Mouse (Mus musculus) kidney, postnatal 0 days (tissue): ENCODE results near the gene 4921517D22Rik. TPM values are rescaled to one million over a fixed set of nuclear protein-coding genes. Genes with fewer than 3 reads are reported as not detected.

ENCODE experiments used
- ATAC-seq: fragments of 200-750 bp; cut with Nextera tagmentation; replicated peaks from 2 replicates; pipeline ENCODE4 v1.8.0; 2017; ENCODE audit warnings: low read depth, moderate number of reproducible peaks, moderate TSS enrichment, moderate library complexity; ENCODE audit not compliant: low FRiP score
- DNase-seq: peaks from one replicate; pipeline ENCODE4 v3.0.0-alpha.2; 2016; ENCODE audit warnings: low spot score
- H3K27ac ChIP-seq: fragments of 300-500 bp; sonication (generic); 2 replicates; pipeline ENCODE4 v1.5.1; 2014; ENCODE audit warnings: mild to moderate bottlenecking
- H3K27me3 ChIP-seq: fragments of 300-500 bp; sonication (generic); 2 replicates; pipeline ENCODE4 v1.6.1; 2014; ENCODE audit warnings: low read length, mixed read lengths; ENCODE audit not compliant: insufficient read depth
- H3K36me3 ChIP-seq: fragments of 300-500 bp; sonication (generic); 2 replicates; pipeline ENCODE4 v1.6.1; 2014; ENCODE audit warnings: low read length, mixed read lengths; ENCODE audit not compliant: insufficient read depth
- H3K4me1 ChIP-seq: fragments of 300-500 bp; sonication (generic); replicated peaks from 2 replicates; pipeline ENCODE4 v1.6.1; 2014; ENCODE audit warnings: antibody characterized with exemption, low read length, mixed read lengths; ENCODE audit not compliant: insufficient read depth
- H3K4me2 ChIP-seq: fragments of 300-500 bp; sonication (generic); 2 replicates; pipeline ENCODE4 v1.6.1; 2014; ENCODE audit warnings: mild to moderate bottlenecking, low read length, moderate library complexity, mixed read lengths
- H3K4me3 ChIP-seq: fragments of 300-500 bp; sonication (generic); replicated peaks from 2 replicates; pipeline ENCODE4 v1.5.1; 2014; ENCODE audit warnings: low read depth, low read length
- H3K9ac ChIP-seq: fragments of 300-500 bp; sonication (generic); 2 replicates; pipeline ENCODE4 v1.6.1; 2014; ENCODE audit warnings: low read depth, low read length
- H3K9me3 ChIP-seq: fragments of 300-500 bp; sonication (generic); replicated peaks from 2 replicates; pipeline ENCODE4 v1.6.1; 2016; ENCODE audit warnings: low read length, inconsistent platforms, mixed read lengths
- CTCF ChIP-seq: IDR thresholded peaks from 2 replicates; pipeline ENCODE4 v1.5.1; 2016; ENCODE audit warnings: antibody characterized with exemption, low read depth, mild to moderate bottlenecking, moderate library complexity
- WGBS: fragments of 180-500 bp; shearing (Covaris S2); extraction: QIAGEN DNeasy Blood & Tissue Kit; methylation state at CpG from one replicate; pipeline ENCODE4 v1.1.7; 2014; 5-methylcytosine and 5-hydroxymethylcytosine counted together
- polyA plus RNA-seq: library from polyadenylated mRNA; unstranded; fragments of >200 nt; fragmentation: Nextera tagmentation; extraction: Ambion mirVana; gene quantifications from 2 replicates; pipeline ENCODE4 v1.2.1, GENCODE M21; 2015

4921517D22Rik gene
- polyA plus RNA-seq, 1 experiment from 2014 or later, result not detected

- H3K9ac ChIP-seq, result no peak overlapping the region
- DNase-seq (no peak), ATAC-seq (no peak)
- H3K27ac ChIP-seq, result no peak overlapping the region
- no peak for TF ChIP-seq CTCF
- no peaks in the 10 kb centered on the region for H3K27me3 ChIP-seq
- H3K9me3 ChIP-seq, result no peaks in the 10 kb centered on the region
- H3K4me2 ChIP-seq, result no peak overlapping the region
- H3K4me1 ChIP-seq, result no peaks in the 10 kb centered on the region
- WGBS, result 77% methylated on average over 7 of the region's 7 CpGs
- H3K36me3 ChIP-seq, result no peaks in the 10 kb centered on the region
- no peak overlapping the region for H3K4me3 ChIP-seq
Measured at GRCm38 (mm10) chr13:59695781-59696180, 1.9 kb upstream of the 4921517D22Rik start.

DNA sequence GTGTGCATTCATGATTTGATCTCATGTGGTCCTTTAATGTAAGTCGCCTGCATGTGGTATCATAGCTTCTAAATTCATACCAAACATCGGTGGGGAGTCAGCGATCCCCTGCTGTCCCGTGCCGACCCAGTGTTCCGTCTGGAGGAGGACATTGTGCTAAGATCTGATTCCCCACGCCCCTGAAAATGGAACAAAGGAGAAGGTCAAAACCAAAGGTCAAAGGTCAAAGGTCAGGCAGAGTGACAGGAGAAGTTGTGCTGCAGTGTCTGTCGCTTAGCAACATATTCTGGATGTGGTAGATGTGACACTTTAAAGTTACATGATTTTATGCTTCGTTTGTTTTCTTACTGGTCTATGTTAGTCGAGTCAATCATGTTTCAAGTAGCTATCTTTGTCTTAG, 2.4 kb downstream of the 4921517D22Rik start:
- Histone ChIP-seq H3K36me3 (no peaks in the 10 kb centered on the region), H3K9ac (no peak overlapping the region), H3K4me2 (no peak overlapping the region), H3K9me3 (no peaks in the 10 kb centered on the region), H3K27ac (no peak overlapping the region), H3K27me3 (no peaks in the 10 kb centered on the region), H3K4me3 (no peak overlapping the region), H3K4me1 (no peaks in the 10 kb centered on the region)
- TF ChIP-seq CTCF, result no peak
- ATAC-seq (no peak), DNase-seq (no peak)
- 70% methylated on average over 10 of the region's 10 CpGs for WGBS

DNA sequence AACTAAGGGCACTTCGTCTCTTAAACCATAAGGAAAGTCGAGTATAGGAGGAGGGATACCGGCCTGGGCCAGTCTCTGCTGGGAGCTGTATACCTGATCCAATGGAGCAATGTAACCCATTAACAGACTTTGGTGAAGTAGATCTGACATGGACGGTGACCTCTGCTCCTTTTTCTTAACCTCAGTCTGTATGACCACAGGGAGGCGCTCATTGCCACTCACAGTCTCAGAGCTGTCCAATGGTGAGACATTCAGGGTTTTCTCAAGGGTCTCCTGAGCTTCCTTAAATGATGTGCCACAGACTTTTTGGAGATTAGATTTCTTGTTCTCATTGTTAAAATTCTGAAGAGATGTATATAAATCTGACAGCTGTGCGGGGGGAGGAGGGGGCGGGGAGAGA, 3.3 kb downstream of the 4921517D22Rik start:
- Histone ChIP-seq H3K9ac (no peak overlapping the region), H3K4me1 (no peaks in the 10 kb centered on the region), H3K27me3 (no peaks in the 10 kb centered on the region), H3K4me2 (no peak overlapping the region), H3K27ac (no peak overlapping the region), H3K4me3 (no peak overlapping the region), H3K9me3 (no peaks in the 10 kb centered on the region), H3K36me3 (no peaks in the 10 kb centered on the region)
- DNase-seq (no peak), ATAC-seq (no peak)
- no peak for TF ChIP-seq CTCF
- WGBS, result 77% methylated on average over 7 of the region's 7 CpGs

DNA sequence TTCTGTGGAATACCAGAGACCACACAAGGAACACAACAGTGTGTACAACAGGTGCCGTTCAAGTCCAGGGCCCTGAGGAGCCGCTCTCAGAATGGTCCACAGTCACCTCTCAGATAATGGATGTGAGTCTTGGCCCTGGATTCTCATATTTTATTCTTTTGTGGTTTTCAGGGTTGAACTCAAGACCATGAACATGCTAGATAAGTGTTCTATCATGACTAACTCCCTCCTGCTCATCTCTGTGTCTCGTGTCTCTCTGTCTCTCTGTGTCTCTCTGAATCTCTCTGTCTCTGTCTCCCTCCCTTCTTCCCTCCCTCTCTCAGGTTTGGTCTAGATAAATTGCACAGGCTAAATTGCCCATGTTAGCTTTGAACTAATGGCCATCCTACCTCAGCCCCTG, 4.1 kb downstream of the 4921517D22Rik start:
- Histone ChIP-seq H3K9me3 (no peaks in the 10 kb centered on the region), H3K27ac (no peak overlapping the region), H3K4me3 (no peak overlapping the region), H3K36me3 (no peaks in the 10 kb centered on the region), H3K4me2 (no peak overlapping the region), H3K9ac (no peak overlapping the region), H3K27me3 (no peaks in the 10 kb centered on the region), H3K4me1 (no peaks in the 10 kb centered on the region)
- ATAC-seq (no peak), DNase-seq (no peak)
- TF ChIP-seq CTCF, result no peak
- WGBS, result 95% methylated on average over 3 of the region's 3 CpGs

DNA sequence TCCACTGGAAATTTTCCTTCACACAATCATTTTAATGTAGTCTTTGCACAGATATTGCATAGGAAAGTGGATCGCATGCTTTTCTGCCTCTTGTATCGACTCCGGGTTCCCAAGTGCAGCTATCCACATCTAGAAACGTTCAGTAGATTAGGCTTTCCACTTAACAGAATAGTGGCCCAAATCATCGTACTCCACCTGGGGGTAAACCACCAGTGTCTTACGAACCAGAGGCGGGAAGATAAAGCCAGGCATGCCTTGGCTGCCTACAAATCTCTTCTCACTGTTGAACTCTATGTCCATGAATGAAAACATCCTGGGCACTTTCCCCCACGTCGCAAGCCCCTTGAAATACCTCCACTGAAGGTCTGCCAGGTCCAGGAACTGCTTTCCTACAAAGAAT, 4.6 kb downstream of the 4921517D22Rik start:
- DNase-seq, result no peak
- H3K4me2 ChIP-seq, result no peak overlapping the region
- no peak for ATAC-seq
- no peak overlapping the region for H3K9ac ChIP-seq
- TF ChIP-seq CTCF, result no peak
- H3K27me3 ChIP-seq, result no peaks in the 10 kb centered on the region
- H3K9me3 ChIP-seq, result no peaks in the 10 kb centered on the region
- H3K36me3 ChIP-seq, result no peaks in the 10 kb centered on the region
- WGBS, result 86% methylated on average over 9 of the region's 9 CpGs
- H3K4me3 ChIP-seq, result no peak overlapping the region
- H3K4me1 ChIP-seq, result no peaks in the 10 kb centered on the region
- H3K27ac ChIP-seq, result no peak overlapping the region

DNA sequence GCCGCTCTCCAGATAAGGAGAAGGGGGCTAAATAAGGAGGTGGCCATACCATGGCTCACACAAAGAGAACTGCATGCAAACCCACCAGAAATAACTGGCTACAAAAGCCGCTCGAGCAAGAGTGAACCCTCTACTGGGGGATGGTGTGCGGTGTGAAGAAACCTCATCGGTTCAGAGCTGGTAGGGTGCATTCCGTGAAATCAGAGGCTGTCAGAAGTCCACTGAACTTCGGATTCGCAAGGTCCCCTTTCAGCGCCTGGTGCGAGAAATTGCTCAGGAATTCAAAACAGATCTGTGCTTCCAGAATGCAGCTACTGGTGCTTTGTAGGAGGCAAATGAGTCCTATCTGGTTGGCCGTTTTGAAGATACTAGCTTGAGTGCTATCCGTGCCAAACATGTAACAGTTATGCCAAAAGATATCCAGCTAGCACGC, 5.6 kb downstream of the 4921517D22Rik start:
- no peak for DNase-seq
- Histone ChIP-seq H3K9ac (no peak overlapping the region), H3K4me2 (no peak overlapping the region), H3K27me3 (no peaks in the 10 kb centered on the region), H3K36me3 (no peaks in the 10 kb centered on the region), H3K4me1 (no peaks in the 10 kb centered on the region), H3K27ac (no peak overlapping the region), H3K4me3 (no peak overlapping the region), H3K9me3 (no peaks in the 10 kb centered on the region)
- TF ChIP-seq CTCF, result no peak
- ATAC-seq, result no peak
- WGBS, result 74% methylated on average over 13 of the region's 13 CpGs

GRCm38 (mm10) chr13:59685236-59685635, 8.7 kb downstream of the 4921517D22Rik start:
- 79% methylated on average over 3 of the region's 3 CpGs for WGBS

More at GRCm38 (mm10) chr13:59685236-59685635, 8.7 kb downstream of the 4921517D22Rik start:
- no peaks in the 10 kb centered on the region for H3K36me3 ChIP-seq
- H3K27ac ChIP-seq, result no peak overlapping the region
- no peak for ATAC-seq
- no peaks in the 10 kb centered on the region for H3K4me1 ChIP-seq
- H3K4me3 ChIP-seq, result no peak overlapping the region
- no peaks in the 10 kb centered on the region for H3K9me3 ChIP-seq
- H3K4me2 ChIP-seq, result no peak overlapping the region
- no peak for DNase-seq
- no peak for TF ChIP-seq CTCF
- no peak overlapping the region for H3K9ac ChIP-seq
- no peaks in the 10 kb centered on the region for H3K27me3 ChIP-seq
